Mouse (Mus musculus): ENCODE measurements around the gene Fgfr2.

Gene Fgfr2

DNA sequence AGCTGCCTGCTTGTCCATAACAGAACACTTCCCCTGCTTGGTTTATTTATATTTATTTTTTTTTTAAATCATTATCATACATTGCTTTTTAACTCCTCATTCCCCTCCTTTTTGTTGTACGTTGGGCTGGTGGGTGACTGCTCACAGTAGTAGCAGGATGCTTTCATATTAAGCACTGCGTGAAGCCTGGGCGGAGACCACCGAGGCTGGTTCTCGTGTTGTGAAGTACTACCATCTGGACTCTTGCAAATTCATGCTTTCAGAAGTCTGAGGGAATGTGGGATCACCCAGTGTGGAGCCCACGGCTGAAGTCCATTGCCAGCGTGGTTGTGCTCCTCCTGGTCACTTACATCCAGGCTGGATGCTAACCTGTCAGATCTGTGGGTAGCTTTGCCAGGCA, 2391.4 kb downstream of the Fgfr2 start:
- DNase-seq (ENCODE audit: low read depth, low spot score): no peak

- no peak for DNase-seq (ENCODE audit: low read depth, low spot score)
These were observed 2395.6 kb downstream of the Fgfr2 start for GRCm38 (mm10) chr7:130727560-130727959.

DNA sequence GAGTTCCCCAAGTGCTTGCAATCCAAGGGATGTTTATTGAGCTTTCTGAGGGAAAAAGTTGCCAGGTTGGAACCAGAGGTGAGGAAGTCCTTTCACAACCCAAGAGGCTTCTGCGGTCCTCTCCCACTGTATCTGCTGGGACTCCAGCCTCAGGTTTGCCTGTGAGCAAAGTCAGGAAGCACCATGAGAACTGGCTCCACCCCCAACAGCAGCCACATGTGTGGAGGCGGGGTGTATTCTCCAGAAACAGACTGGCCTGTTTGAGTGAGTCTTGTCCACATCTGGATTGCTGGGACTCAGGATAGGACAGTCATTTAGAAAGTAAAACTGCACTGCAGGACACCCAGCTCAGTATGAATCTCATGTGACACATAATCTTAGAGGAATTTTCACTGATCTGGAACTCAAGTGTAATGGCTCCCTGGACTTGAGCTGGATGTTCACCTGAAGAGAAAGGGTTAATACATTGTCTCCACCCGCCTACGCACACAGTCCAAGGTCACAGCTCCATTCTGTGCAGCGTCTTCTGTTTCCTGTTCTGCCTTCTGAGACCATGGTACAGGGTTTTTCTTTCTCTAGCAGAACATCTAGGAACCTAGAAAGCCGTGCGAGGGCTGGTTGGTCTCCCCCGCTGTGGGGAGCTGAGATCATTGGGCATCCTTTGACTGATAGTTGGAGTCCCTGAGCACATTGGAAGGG, 2396.3 kb downstream of the Fgfr2 start:
- no peak for DNase-seq (ENCODE audit: low read depth, low spot score)

- DNase-seq (ENCODE audit: low read depth, low spot score): no peak
These were observed 2397.0 kb downstream of the Fgfr2 start for GRCm38 (mm10) chr7:130726185-130726584.

DNA sequence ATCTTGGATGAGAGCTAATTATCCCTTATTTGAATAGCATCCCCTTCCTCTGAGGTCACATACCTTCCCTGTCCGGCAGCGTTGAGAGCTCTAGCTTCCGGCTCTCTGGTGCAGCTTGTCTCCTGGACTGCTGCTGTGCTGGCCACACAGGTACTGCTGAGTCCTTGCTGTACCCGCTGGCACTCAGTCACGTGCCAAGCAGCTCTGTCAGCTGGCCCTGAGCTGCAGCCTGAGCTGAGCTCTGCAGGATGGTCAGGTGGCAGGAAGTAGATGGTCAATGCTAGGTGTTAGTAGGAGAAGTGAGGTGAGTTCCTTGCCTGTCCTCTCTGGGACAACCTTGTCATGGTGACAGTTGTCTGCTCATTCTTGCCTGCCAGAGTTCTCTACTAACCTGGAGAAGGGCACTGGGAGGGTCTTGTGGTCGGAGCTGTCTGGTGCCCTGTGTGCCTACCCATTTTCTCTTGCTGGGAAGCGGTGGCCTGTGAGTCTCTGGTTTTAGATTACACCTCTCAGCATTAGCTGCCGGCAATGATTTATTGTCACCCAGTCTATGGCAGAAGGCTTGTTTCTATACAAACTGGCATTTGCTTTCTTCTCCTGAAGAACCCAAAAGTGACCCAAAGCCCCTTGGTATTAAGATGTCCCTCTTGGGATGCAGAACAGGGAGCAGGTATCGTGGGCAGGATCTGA, 2402.4 kb downstream of the Fgfr2 start:
- no peak for DNase-seq (ENCODE audit: low read depth, low spot score)

GRCm38 (mm10) chr7:130719931-130720598, 2403.1 kb downstream of the Fgfr2 start:
- DNase-seq (ENCODE audit: low read depth, low spot score): no peak

DNA sequence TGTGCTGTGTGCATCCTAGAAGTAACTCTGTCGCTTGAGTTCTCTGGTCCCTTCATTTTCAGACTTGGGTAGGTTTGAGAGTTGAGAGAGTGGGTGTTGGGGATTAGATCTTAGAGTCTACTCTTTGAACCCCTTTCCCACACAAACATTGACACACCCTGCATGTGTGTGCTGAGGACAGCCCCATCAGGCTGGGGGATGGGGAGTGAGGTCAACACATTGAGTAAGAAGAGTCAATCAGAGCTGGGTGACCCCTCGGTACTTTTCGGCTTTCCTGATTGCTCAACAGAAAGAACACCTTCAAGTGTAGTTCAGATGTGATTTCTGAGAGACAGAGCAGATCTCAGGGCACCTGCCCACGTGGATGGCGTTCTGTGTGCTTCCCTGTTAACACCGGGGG, 2406.2 kb downstream of the Fgfr2 start:
- no peak for DNase-seq (ENCODE audit: low read depth, low spot score)

DNA sequence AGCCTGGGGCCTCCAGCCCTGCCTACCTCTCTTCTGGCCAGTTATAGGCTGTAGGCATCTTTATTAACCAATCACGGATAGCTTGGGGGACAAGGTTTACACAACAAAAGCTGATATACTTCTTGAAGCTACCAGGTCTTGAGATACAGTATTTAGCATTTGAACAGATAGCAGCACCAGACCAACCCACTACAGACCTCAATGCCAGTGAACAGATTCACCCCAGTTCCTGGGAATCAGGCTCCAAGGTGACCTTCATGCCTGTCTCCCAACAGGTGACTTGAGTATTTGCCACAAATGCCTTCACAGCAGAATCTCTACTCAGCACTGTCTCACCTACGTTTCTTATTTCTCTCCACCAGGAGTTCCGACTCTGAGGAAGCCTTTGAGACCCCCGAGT, 2406.8 kb downstream of the Fgfr2 start:
- DNase-seq (ENCODE audit: low read depth, low spot score): no peak

GRCm38 (mm10) chr7:130715467-130715866, 2407.7 kb downstream of the Fgfr2 start:
- DNase-seq (ENCODE audit: low read depth, low spot score): no peak

DNA sequence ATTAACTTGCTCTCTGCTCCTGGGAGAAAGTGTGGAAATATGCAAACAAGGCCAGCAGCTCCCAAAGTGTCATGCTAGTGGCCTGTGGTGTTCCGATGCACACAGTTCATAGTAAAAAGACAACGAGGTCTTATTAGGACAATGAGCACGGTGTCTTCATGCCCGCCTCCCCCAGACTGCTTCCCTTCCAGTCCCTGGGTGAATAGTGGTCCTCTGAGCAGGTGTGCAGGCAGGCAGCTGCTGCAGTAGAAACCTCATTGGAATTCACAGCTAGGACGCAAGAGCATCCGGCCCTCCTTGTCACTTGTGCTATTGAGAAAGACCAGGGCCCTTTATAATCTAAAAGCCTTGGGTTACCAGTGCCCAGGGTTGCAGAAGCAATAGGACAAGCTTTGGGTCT, 2409.8 kb downstream of the Fgfr2 start:
- DNase-seq (ENCODE audit: low read depth, low spot score): no peak

- DNase-seq (ENCODE audit: low read depth, low spot score): no peak
These were observed 2411.3 kb downstream of the Fgfr2 start for GRCm38 (mm10) chr7:130711851-130712250.

- DNase-seq (ENCODE audit: low read depth, low spot score): no peak
These were observed 2413.5 kb downstream of the Fgfr2 start for GRCm38 (mm10) chr7:130709372-130710274.

DNA sequence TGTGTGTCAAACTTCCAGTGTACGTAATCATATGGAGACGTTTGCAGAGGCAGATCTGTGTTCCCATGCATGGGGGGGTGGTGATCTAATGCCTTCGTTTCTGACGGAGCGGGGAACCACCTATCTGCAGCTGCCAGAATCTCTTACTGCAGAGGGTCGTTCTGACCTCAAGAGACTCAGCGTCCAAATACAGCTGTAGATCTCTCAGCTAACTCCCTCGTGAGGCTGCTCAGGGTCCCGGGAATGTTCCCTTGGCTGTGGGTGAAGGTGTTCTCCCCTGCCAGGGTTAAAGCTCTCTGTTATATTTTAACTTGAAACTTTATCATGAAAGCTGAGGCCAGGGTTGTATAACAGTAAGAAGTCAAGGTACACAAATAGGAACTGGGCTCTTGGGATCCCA, 2414.2 kb downstream of the Fgfr2 start:
- DNase-seq (ENCODE audit: low read depth, low spot score): no peak

- no peak for DNase-seq (ENCODE audit: low read depth, low spot score)
These were observed 2417.9 kb downstream of the Fgfr2 start for GRCm38 (mm10) chr7:130705230-130705629.

DNA sequence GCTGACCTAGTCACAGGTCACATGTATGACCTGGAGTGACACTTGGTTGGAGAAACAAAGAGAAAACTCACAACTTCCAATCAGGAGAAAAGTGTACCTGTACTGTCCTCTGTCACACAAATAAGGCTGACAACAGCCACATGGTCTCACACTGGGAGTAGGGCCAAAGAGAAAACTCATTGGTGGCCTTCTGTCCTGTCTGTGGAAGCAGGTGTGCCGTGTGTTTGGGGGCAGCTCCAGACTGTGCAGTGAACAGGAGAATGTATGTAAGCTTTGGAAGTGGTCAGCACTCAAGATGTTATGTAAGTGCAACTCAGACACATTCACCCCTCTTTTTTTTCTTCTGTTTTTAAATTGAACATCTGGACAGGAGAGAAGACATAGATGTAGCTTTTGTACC, 2421.8 kb downstream of the Fgfr2 start:
- no peak for DNase-seq (ENCODE audit: low read depth, low spot score)

DNA sequence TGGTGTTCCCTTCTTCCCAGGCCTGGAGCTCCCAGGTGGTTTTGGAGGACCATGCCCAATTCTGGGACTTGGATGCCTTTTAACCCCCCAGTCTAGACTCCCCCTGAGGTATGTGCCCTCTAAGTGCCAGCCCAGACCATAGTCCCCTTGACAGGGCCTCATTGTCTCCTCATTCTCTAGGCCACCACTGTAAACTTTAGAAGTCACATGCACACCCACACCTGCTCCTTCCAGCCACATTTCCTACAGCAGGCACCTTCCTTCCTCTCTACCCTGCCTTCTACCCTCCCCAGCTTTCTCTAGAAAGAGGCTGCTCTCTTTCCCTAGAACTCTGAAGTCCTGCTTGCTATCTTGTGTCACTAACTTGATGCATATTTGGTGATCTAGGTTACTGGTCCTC, 2424.7 kb downstream of the Fgfr2 start:
- no peak for DNase-seq (ENCODE audit: low read depth, low spot score)

DNA sequence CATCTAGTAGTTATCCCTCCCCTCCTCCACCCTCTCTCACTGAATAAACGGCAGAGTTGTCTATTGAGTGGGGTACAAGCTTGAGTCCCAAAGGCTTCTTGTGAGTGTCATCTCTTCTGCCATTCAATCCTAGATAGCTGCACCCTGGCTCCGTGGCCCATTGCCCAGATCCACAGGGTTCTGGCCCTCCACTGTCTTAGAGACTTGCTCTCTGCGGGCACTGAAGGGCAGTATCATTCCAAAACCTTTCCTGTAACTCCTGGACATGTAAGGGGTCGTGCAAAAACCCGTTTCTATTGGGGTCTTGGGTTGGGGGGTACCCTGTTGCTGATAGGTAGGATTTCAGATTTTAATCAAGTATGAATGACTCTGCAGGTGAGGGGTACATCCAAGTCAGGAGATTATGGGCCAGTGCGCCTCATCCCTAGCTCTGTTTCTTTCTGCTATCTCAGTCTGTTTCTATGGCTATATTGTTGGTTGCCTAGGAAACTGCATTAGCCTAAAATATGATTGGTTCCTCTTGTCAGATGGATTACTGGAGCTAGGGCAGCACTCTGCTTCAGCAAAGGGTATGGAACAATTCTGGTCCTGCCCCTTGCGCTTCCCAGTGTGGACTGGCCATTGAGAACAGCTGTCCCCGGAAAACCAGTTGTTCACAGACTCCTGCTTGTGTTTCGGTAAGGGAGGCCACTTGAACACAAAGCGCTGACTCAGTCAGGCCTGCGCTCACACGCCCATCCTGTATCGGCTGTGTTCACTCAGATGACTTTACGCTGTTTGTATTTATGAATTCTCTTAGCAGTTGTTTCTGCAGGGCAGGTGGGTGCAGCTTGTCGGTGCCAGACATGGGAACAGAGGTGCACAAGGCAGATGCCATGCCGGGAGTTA, 2426.6 kb downstream of the Fgfr2 start:
- DNase-seq (ENCODE audit: low read depth, low spot score): no peak

- peak; percentile 52 for DNase-seq (ENCODE audit: low read depth, low spot score)
These were observed 2427.3 kb downstream of the Fgfr2 start for GRCm38 (mm10) chr7:130695669-130696338.

DNA sequence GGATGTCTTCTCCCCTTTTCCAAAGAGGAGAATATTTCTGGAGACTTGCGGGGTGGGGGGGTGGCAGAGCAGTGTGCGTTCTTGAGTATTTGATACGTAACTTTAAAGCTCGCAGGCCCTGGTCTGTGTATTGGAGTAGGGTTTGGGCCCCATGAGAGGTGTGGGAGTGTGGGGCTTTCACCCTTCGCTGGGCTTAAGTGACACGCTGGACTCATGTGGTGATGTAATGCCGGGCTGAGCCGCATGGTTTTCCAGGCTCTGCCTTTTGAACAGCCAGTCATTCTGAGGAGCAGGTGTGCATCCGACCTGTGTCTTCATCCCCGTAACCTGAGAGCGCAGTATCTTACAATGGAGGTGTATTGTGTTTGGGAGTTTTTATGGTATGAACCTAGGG, 2429.4 kb downstream of the Fgfr2 start:
- DNase-seq (ENCODE audit: low read depth, low spot score): no peak
